Mouse (Mus musculus) midbrain, postnatal 0 days (tissue): ENCODE data around the gene Gm20388. TPM values are rescaled to one million over a fixed set of nuclear protein-coding genes. Genes with fewer than 3 reads are reported as not detected.

ENCODE experiments used
- ATAC-seq: fragments of 200-750 bp; cut with Nextera tagmentation; 2 replicates; pipeline ENCODE4 v1.8.0; 2017; ENCODE audit warnings: moderate number of reproducible peaks, mild to moderate bottlenecking, moderate TSS enrichment, moderate library complexity; ENCODE audit not compliant: low FRiP score
- DNase-seq: peaks from one replicate; pipeline ENCODE4 v3.0.0-alpha.2; 2015; ENCODE audit warnings: low spot score
- H3K27ac ChIP-seq: fragments of 300-500 bp; sonication (generic); 2 replicates; pipeline ENCODE4 v1.5.1; 2014; ENCODE audit warnings: low read depth, mild to moderate bottlenecking, low read length, mixed read lengths
- H3K27me3 ChIP-seq: fragments of 300-500 bp; sonication (generic); 2 replicates; pipeline ENCODE4 v1.6.1; 2014; ENCODE audit warnings: low read length, control low read depth, mixed read lengths; ENCODE audit not compliant: insufficient read depth
- H3K36me3 ChIP-seq: fragments of 300-500 bp; sonication (generic); 2 replicates; pipeline ENCODE4 v1.6.1; 2014; ENCODE audit warnings: low read length, control low read depth, mixed read lengths; ENCODE audit not compliant: insufficient read depth
- H3K4me1 ChIP-seq: fragments of 300-500 bp; sonication (generic); 2 replicates; pipeline ENCODE4 v1.6.1; 2014; ENCODE audit warnings: mild to moderate bottlenecking, control low read depth, antibody characterized with exemption, low read length, mixed read lengths; ENCODE audit not compliant: insufficient read depth
- H3K4me2 ChIP-seq: fragments of 300-500 bp; sonication (generic); 2 replicates; pipeline ENCODE4 v1.6.1; 2014; ENCODE audit warnings: low read depth, mild to moderate bottlenecking, low read length, mixed read lengths; ENCODE audit not compliant: poor library complexity, severe bottlenecking
- H3K4me3 ChIP-seq: fragments of 300-500 bp; sonication (generic); 2 replicates; pipeline ENCODE4 v1.5.1; 2014; ENCODE audit warnings: low read depth, mild to moderate bottlenecking, low read length, moderate library complexity
- H3K9ac ChIP-seq: fragments of 300-500 bp; sonication (generic); replicated peaks from 2 replicates; pipeline ENCODE4 v1.6.1; 2014; ENCODE audit warnings: mild to moderate bottlenecking, low read length, moderate library complexity, mixed read lengths; ENCODE audit not compliant: poor library complexity, severe bottlenecking
- H3K9me3 ChIP-seq: fragments of 300-500 bp; sonication (generic); 2 replicates; pipeline ENCODE4 v1.6.1; 2016; ENCODE audit warnings: low read length, control low read depth
- CTCF ChIP-seq: IDR thresholded peaks from 2 replicates; pipeline ENCODE4 v1.5.1; 2016; ENCODE audit warnings: antibody characterized with exemption, mild to moderate bottlenecking
- WGBS: fragments of 180-500 bp; shearing (Covaris S2); extraction: QIAGEN DNeasy Blood & Tissue Kit; methylation state at CpG from one replicate; pipeline ENCODE4 v1.1.7; 2014; 5-methylcytosine and 5-hydroxymethylcytosine counted together
- polyA plus RNA-seq: library from polyadenylated mRNA; unstranded; fragments of >200 nt; fragmentation: Nextera tagmentation; extraction: Ambion mirVana; gene quantifications from 2 replicates; pipeline ENCODE4 v1.2.1, GENCODE M21; 2015
- total RNA-seq: library from RNA; depleted of rRNA; stranded (reverse); fragments of >200 nt; gene quantifications from 2 replicates; pipeline ENCODE4 v1.2.3, GENCODE M21; 2014

Gm20388 gene
- total and polyA plus RNA-seq, 2 experiments from 2014 or later: 74.2 TPM; not detected in 1

DNA sequence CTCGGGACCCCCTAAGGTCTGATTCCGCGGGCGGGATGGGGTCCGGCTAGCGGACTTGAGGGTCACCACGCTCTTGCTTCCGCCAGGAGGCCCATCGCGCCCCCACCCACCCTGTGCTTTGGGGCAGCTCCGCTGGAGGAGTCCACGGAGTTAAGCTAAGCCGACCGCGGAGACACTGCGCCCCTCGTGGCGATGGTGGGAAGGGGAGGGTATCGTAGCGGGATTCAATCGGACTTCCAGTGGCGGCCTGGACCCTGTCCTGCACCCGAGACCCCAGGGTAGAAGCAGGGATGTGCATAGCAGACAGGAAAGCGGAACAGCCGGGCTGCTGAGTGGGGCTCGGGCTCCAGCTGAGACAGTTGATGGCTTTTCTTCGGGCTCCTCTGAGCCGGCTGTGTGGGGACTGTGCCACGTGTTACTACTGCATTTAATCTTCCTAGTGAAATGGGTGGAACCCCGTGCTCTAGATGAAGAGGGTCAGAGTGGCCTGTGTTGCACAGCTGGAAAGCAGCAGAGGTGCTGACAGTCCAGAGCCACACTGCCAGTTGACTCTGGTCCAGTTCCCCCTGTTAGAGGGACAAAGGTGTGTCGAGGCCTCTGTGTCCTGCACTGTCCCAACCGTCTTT, 2320.2 kb downstream of the Gm20388 start:
- peak overlapping the region; percentile 62 for H3K9ac ChIP-seq

DNA sequence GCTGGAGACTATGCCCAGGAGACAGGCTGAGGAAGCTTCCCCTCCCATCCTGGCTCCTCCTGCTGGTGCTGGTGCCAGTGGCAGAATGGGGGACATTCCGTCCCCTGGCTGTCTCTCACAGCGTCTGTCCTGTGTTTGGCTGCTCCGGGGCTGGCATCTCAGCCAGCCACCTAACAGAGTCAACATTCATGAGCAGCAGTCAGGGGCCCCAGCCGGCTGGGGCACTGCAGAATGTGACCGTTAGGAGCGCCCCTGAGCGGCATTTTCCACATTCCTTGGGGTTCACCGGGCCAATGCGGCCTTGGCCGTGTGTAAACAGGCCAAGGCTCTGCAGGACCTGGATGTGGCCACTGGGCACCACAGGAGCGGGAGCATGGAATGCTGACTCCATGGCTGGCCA, 2323.4 kb downstream of the Gm20388 start:
- Histone ChIP-seq H3K4me2 (no peak overlapping the region), H3K9ac (no peak overlapping the region), H3K4me3 (no peak overlapping the region), H3K36me3 (no peaks in the 10 kb centered on the region), H3K9me3 (no peaks in the 10 kb centered on the region), H3K27ac (no peak overlapping the region), H3K27me3 (peaks cover 24% of the 10 kb centered on the region; the same call in 1 of the 2 replicates), H3K4me1 (no peaks in the 10 kb centered on the region)
- peak; percentile 59; the same call in 1 of the 2 replicates for ATAC-seq
- 28% methylated on average over 11 of the region's 11 CpGs for WGBS
- DNase-seq: peak; percentile 69
- TF ChIP-seq CTCF: peak; percentile 52

More for the DNA sequence above, 2320.2 kb downstream of the Gm20388 start:
- Histone ChIP-seq H3K27ac (no peak overlapping the region), H3K4me2 (peak overlapping the region; percentile 97), H3K36me3 (no peaks in the 10 kb centered on the region), H3K4me3 (peak overlapping the region; percentile 56), H3K4me1 (no peaks in the 10 kb centered on the region), H3K27me3 (peaks cover 32% of the 10 kb centered on the region), H3K9me3 (no peaks in the 10 kb centered on the region)
- TF ChIP-seq CTCF: peak; percentile 84
- DNase-seq (peak; percentile 62), ATAC-seq (peak; percentile 58; the same call in 1 of the 2 replicates)
- WGBS: 3% methylated on average over 31 of the region's 32 CpGs

DNA sequence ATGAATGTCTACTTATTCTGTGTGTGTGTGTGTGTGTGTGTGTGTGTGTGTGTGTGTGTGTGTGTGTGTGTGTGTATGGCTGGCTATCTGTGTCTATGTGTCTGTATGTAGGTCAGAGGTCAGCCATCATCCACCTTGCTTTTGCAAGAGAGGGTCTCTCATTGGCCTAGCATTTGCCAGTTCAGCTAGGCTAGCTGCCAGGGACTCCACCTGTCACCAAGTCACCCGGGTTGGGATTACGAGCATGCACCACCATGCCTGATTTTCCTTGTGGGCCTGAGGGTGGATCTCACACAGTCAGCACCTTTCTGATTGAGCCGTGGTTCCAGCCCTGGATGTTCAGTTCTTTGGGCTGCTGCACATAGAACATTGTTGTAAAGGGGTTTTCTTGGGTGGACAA, 2325.9 kb downstream of the Gm20388 start:
- H3K9ac ChIP-seq: no peak overlapping the region

DNA sequence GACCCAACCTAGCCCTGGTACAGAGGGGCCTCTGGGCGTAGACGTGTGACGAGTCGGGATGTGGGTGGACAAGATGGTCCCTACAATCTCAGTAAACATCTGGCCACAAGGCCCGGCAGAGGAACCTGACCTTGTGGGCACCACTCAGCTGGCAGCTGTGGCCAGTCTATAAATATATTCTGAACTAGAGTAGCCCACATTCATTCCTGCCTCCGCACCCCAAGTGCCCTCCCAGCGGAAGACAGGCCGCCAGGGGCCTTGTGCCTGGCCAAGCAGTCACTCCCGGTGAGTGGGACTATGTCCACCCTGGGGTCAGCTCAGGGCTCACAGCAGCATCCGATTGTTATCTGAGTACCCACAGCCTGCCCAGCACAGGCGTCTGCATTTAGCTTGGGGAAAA, 2327.6 kb downstream of the Gm20388 start:
- Histone ChIP-seq H3K27me3 (no peaks in the 10 kb centered on the region), H3K4me3 (no peak overlapping the region), H3K4me1 (no peaks in the 10 kb centered on the region), H3K4me2 (no peak overlapping the region), H3K9me3 (no peaks in the 10 kb centered on the region), H3K36me3 (no peaks in the 10 kb centered on the region), H3K9ac (no peak overlapping the region), H3K27ac (no peak overlapping the region)
- TF ChIP-seq CTCF: no peak
- DNase-seq (no peak), ATAC-seq (no peak)
- WGBS: 87% methylated on average over 11 of the region's 11 CpGs

More for the DNA sequence above, 2325.9 kb downstream of the Gm20388 start:
- 91% methylated on average over 3 of the region's 3 CpGs for WGBS
- Histone ChIP-seq H3K27ac (no peak overlapping the region), H3K9me3 (no peaks in the 10 kb centered on the region), H3K4me2 (no peak overlapping the region), H3K36me3 (no peaks in the 10 kb centered on the region), H3K27me3 (peaks cover 6% of the 10 kb centered on the region; the same call in 1 of the 2 replicates), H3K4me1 (no peaks in the 10 kb centered on the region), H3K4me3 (no peak overlapping the region)
- no peak for DNase-seq
- TF ChIP-seq CTCF: no peak
- ATAC-seq: no peak

DNA sequence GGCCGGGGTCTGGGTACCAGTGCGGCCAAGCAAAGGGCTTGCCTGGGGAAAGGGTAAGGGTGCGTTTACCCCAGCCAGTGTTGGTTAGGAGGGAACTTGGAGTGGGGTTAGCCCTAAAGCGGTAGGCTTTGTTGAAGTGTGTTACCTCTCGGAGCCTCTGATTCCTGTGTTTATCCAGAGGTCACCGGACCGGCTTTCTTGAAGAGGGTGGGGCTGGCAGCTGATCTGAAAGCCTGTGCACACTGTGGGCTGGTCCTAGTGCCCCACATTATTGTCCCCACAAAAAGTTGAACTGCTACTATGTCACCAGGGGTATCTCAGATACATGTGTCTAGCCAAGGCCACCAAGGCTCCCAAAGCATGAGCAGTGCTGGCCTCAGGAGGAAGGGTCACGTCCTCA, 2328.1 kb downstream of the Gm20388 start:
- no peaks in the 10 kb centered on the region for H3K27me3 ChIP-seq
- no peak overlapping the region for H3K9ac ChIP-seq
- H3K4me1 ChIP-seq: no peaks in the 10 kb centered on the region
- no peak for ATAC-seq
- no peak overlapping the region for H3K4me3 ChIP-seq
- no peaks in the 10 kb centered on the region for H3K36me3 ChIP-seq
- no peak overlapping the region for H3K27ac ChIP-seq
- no peak for TF ChIP-seq CTCF
- no peak overlapping the region for H3K4me2 ChIP-seq
- no peak for DNase-seq
- H3K9me3 ChIP-seq: no peaks in the 10 kb centered on the region
- 81% methylated on average over 8 of the region's 8 CpGs for WGBS

DNA sequence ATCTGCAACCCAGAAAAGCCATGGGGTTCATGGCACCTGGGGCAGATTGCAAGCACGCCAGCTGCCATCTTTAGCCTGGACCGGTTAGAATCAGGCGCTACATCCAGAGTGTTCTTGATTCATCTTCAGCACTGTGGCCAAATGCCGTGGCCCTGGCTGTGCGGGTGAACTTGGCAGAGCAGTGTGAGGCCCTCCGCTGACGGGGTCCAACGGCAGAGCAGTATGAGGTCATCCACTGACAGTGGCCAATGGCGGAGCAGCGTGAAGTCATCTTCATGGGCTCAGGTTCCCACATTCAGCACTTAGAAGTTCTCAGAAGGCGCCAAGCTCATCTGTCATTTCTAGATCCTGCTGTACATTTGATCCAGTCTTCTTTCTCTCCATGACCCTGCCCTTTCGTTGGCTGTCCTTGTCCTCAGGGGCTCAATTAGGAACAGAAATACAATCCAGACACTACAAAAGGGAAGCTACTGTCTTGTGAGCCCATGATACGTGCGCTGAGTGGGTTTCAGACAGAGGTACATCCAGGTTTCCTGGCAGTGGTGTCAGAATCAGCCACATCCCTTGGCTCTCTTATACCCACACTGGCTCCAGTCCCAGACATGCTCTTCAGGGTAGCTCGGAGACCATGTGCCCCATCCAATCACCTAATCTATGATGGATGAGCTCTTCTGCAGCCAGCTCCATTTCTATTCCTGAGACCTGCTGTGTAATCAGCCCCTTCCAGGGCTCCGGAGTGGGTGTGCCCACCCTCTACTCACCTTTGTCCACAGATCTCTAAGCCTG, 2329.8 kb downstream of the Gm20388 start:
- no peaks in the 10 kb centered on the region for H3K4me1 ChIP-seq
- no peak overlapping the region for H3K9ac ChIP-seq
- no peak for TF ChIP-seq CTCF
- no peak overlapping the region for H3K27ac ChIP-seq
- ATAC-seq (no peak), DNase-seq (peak; percentile 46)
- no peaks in the 10 kb centered on the region for H3K36me3 ChIP-seq
- H3K4me3 ChIP-seq: no peak overlapping the region
- H3K9me3 ChIP-seq: no peaks in the 10 kb centered on the region
- H3K27me3 ChIP-seq: no peaks in the 10 kb centered on the region
- WGBS: 85% methylated on average over 16 of the region's 16 CpGs
- no peak overlapping the region for H3K4me2 ChIP-seq
